Comparison of ENCODE assay signal across 12 mouse cellular contexts in genomic region chr7:126340206-126340618, GRCm38 (mm10). TPM values are rescaled to one million over a fixed set of nuclear protein-coding genes. Genes with fewer than 3 reads are reported as not detected.
DNase-seq lines count a peak whose midpoint lies in the region; ATAC-seq lines count a peak whose summit lies in the region.
"Had no signal": no experiment of that assay in that cellular context is flagged by ENCODE, and none has a peak within 500 bp of the region (broad histone marks: within the 10 kb centered on the region; RNA-seq: fewer than 3 reads in every experiment).

No protein-coding gene starts in this region.

- 48% methylated on average over 6 of the region's 6 CpGs for WGBS in heart, embryonic 15.5 days
- WGBS in large intestine, adult 2 months, result 31% methylated on average over 6 of the region's 6 CpGs
- WGBS in forebrain, embryonic 11.5 days, result 82% methylated on average over 6 of the region's 6 CpGs

- peak overlapping the region; percentile 70 for H3K27ac ChIP-seq in heart, embryonic 15.5 days
- H3K27ac ChIP-seq in forebrain, embryonic 11.5 days (ENCODE audit: low read depth, low read length), result no peak overlapping the region
- H3K27ac ChIP-seq: hindbrain, embryonic 10.5 days; lung, embryonic 15.5 days had no signal

- peaks cover 11% of the 10 kb centered on the region; the same call in 1 of the 2 replicates for H3K4me1 ChIP-seq in heart, embryonic 15.5 days (replicated peaks)
- no peaks in the 10 kb centered on the region for H3K4me1 ChIP-seq in forebrain, embryonic 11.5 days (replicated peaks; ENCODE audit: control insufficient read depth, insufficient read depth, low read length)
- H3K4me1 ChIP-seq: hindbrain, embryonic 10.5 days; lung, embryonic 15.5 days had no signal

- H3K27me3 ChIP-seq in heart, embryonic 15.5 days, result no peaks in the 10 kb centered on the region
- H3K27me3 ChIP-seq in forebrain, embryonic 11.5 days (ENCODE audit: control insufficient read depth, insufficient read depth, low read length), result no peaks in the 10 kb centered on the region
- H3K27me3 ChIP-seq: lung, embryonic 15.5 days had no signal

- no peak overlapping the region for H3K4me3 ChIP-seq in heart, embryonic 15.5 days
- no peak overlapping the region for H3K4me3 ChIP-seq in forebrain, embryonic 11.5 days (ENCODE audit: low read depth, low read length)
- H3K4me3 ChIP-seq: hindbrain, embryonic 10.5 days; lung, embryonic 15.5 days had no signal

- no peak for DNase-seq in heart, adult 11 months
- DNase-seq in CD4-positive helper T cell, adult 2 months (ENCODE audit: low read depth, low spot score), result peak; percentile 78
- peak; percentile 70 for DNase-seq in induced T-regulatory cell, adult 2 months (ENCODE audit: low read depth)
- DNase-seq in large intestine, adult 2 months (ENCODE audit: low read depth, low spot score), result peak; percentile 40
- no peak for DNase-seq in right cerebral cortex, postnatal 25 days
- DNase-seq in lung, postnatal 25 days (ENCODE audit: low spot score), result no peak
- DNase-seq in forebrain, embryonic 11.5 days (ENCODE audit: low spot score), result no peak
- DNase-seq: cerebellum, postnatal 10 days; layer of hippocampus, postnatal 36 days had no signal

- no peaks in the 10 kb centered on the region for H3K9me3 ChIP-seq in heart, embryonic 15.5 days (replicated peaks)
- H3K9me3 ChIP-seq in forebrain, embryonic 11.5 days (ENCODE audit: control insufficient read depth, low read length), result no peaks in the 10 kb centered on the region
- H3K9me3 ChIP-seq: hindbrain, embryonic 10.5 days; lung, embryonic 15.5 days had no signal

- H3K9ac ChIP-seq in heart, embryonic 15.5 days, result no peak overlapping the region
- no peak overlapping the region for H3K9ac ChIP-seq in forebrain, embryonic 11.5 days (ENCODE audit: low read length)
- H3K9ac ChIP-seq: lung, embryonic 15.5 days had no signal

- ATAC-seq in heart, embryonic 15.5 days (replicated peaks; ENCODE audit: insufficient number of reproducible peaks, insufficient read depth, low FRiP score, low read depth), result peak; percentile 63
- no peak for ATAC-seq in forebrain, embryonic 11.5 days (replicated peaks; ENCODE audit: low FRiP score)

- no peak overlapping the region for H3K4me2 ChIP-seq in heart, embryonic 15.5 days
- H3K4me2 ChIP-seq in forebrain, embryonic 11.5 days (ENCODE audit: low read depth, low read length, severe bottlenecking), result no peak overlapping the region
- H3K4me2 ChIP-seq: lung, embryonic 15.5 days had no signal

- H3K36me3 ChIP-seq in heart, embryonic 15.5 days, result no peaks in the 10 kb centered on the region
- H3K36me3 ChIP-seq in forebrain, embryonic 11.5 days (ENCODE audit: control insufficient read depth, insufficient read depth, low read length), result no peaks in the 10 kb centered on the region
- H3K36me3 ChIP-seq: hindbrain, embryonic 10.5 days; lung, embryonic 15.5 days had no signal

RNA-seq across cellular contexts. Expression of gene Lat, which starts 29.2 kb away (rescaled TPM):
- polyA plus RNA-seq in heart, embryonic 15.5 days (2015; fragmentation: Nextera tagmentation; extraction: Ambion mirVana), result 4.3 and 22.6 TPM in 2 replicates
- 19.2 and 19.4 TPM in 2 replicates for polyA plus RNA-seq in large intestine, adult 2 months (2012; rRNA removed)
- 2.2 and 2.5 TPM in 2 replicates for polyA plus RNA-seq in forebrain, embryonic 11.5 days (2014; fragmentation: Nextera tagmentation; extraction: Ambion mirVana)

RNA-seq across cellular contexts. Expression of gene Spns1, which starts 37.0 kb away (rescaled TPM):
- polyA plus RNA-seq in heart, embryonic 15.5 days (2015; fragmentation: Nextera tagmentation; extraction: Ambion mirVana), result 36.0 and 46.3 TPM in 2 replicates
- polyA plus RNA-seq in large intestine, adult 2 months (2012; rRNA removed), result 117 and 149 TPM in 2 replicates
- polyA plus RNA-seq in forebrain, embryonic 11.5 days (2014; fragmentation: Nextera tagmentation; extraction: Ambion mirVana), result 52.4 and 53.9 TPM in 2 replicates

RNA-seq across cellular contexts. Expression of gene Nfatc2ip, which starts 56.3 kb away (rescaled TPM):
- polyA plus RNA-seq in heart, embryonic 15.5 days (2015; fragmentation: Nextera tagmentation; extraction: Ambion mirVana), result 1.4 and 2.6 TPM in 2 replicates
- 7.5 and 8.4 TPM in 2 replicates for polyA plus RNA-seq in large intestine, adult 2 months (2012; rRNA removed)
- polyA plus RNA-seq in forebrain, embryonic 11.5 days (2014; fragmentation: Nextera tagmentation; extraction: Ambion mirVana), result 3.6 and 4.5 TPM in 2 replicates

Comparison
In these comparisons a context has a peak if more than half of its experiments do, and no peak if none do; other contexts are left out.
1. DNase-seq: peak in CD4-positive helper T cell, adult 2 months (single experiment), induced T-regulatory cell, adult 2 months (single experiment) and large intestine, adult 2 months (single experiment); none in heart, adult 11 months (single experiment), right cerebral cortex, postnatal 25 days (single experiment), lung, postnatal 25 days (single experiment) and forebrain, embryonic 11.5 days (single experiment).